Mouse (Mus musculus) neural tube, embryonic 14.5 days (tissue): ENCODE measurements around the gene Zfp3. TPM values are rescaled to one million over a fixed set of nuclear protein-coding genes. Genes with fewer than 3 reads are reported as not detected.

Source experiments
- ATAC-seq: fragments of 200-750 bp; cut with Nextera tagmentation; 2 replicates; pipeline ENCODE4 v1.8.0; 2017; ENCODE audit warnings: low read depth, mild to moderate bottlenecking, moderate TSS enrichment, moderate library complexity
- H3K27ac ChIP-seq: fragments of 300-500 bp; sonication (generic); 2 replicates; pipeline ENCODE4 v1.5.1; 2014; ENCODE audit warnings: low read depth, mild to moderate bottlenecking, control low read depth, low read length, moderate library complexity, mixed read lengths
- H3K27me3 ChIP-seq: fragments of 300-500 bp; sonication (generic); 2 replicates; pipeline ENCODE4 v1.6.1; 2014; ENCODE audit warnings: low read length; ENCODE audit not compliant: control insufficient read depth, insufficient read depth
- H3K36me3 ChIP-seq: fragments of 300-500 bp; sonication (generic); 2 replicates; pipeline ENCODE4 v1.6.1; 2014; ENCODE audit warnings: low read length, mixed read lengths; ENCODE audit not compliant: control insufficient read depth, insufficient read depth
- H3K4me1 ChIP-seq: fragments of 300-500 bp; sonication (generic); 2 replicates; pipeline ENCODE4 v1.6.1; 2014; ENCODE audit warnings: low read length; ENCODE audit not compliant: control insufficient read depth, insufficient read depth
- H3K4me2 ChIP-seq: fragments of 300-500 bp; sonication (generic); 2 replicates; pipeline ENCODE4 v1.6.1; 2014; ENCODE audit warnings: mild to moderate bottlenecking, low read depth, low read length, control low read depth
- H3K4me3 ChIP-seq: fragments of 300-500 bp; sonication (generic); 2 replicates; pipeline ENCODE4 v1.5.1; 2014; ENCODE audit warnings: low read depth, low read length, control low read depth, mixed read lengths
- H3K9ac ChIP-seq: fragments of 300-500 bp; sonication (generic); replicated peaks from 2 replicates; pipeline ENCODE4 v1.6.1; 2014; ENCODE audit warnings: low read depth, mild to moderate bottlenecking, control low read depth, low read length, mixed read lengths
- H3K9me3 ChIP-seq: fragments of 300-500 bp; sonication (generic); 2 replicates; pipeline ENCODE4 v1.6.1; 2016; ENCODE audit warnings: low read length; ENCODE audit not compliant: control insufficient read depth
- WGBS: fragments of 180-500 bp; shearing (Covaris S2); extraction: QIAGEN DNeasy Blood & Tissue Kit; methylation state at CpG from one replicate; pipeline ENCODE4 v1.1.7; 2014; 5-methylcytosine and 5-hydroxymethylcytosine counted together
- polyA plus RNA-seq: library from polyadenylated mRNA; unstranded; fragments of >200 nt; fragmentation: Nextera tagmentation; extraction: Ambion mirVana; gene quantifications from 2 replicates; pipeline ENCODE4 v1.2.1, GENCODE M21; 2014

Zfp3 gene
- 16.3 and 19.8 TPM in 2 replicates for polyA plus RNA-seq

DNA sequence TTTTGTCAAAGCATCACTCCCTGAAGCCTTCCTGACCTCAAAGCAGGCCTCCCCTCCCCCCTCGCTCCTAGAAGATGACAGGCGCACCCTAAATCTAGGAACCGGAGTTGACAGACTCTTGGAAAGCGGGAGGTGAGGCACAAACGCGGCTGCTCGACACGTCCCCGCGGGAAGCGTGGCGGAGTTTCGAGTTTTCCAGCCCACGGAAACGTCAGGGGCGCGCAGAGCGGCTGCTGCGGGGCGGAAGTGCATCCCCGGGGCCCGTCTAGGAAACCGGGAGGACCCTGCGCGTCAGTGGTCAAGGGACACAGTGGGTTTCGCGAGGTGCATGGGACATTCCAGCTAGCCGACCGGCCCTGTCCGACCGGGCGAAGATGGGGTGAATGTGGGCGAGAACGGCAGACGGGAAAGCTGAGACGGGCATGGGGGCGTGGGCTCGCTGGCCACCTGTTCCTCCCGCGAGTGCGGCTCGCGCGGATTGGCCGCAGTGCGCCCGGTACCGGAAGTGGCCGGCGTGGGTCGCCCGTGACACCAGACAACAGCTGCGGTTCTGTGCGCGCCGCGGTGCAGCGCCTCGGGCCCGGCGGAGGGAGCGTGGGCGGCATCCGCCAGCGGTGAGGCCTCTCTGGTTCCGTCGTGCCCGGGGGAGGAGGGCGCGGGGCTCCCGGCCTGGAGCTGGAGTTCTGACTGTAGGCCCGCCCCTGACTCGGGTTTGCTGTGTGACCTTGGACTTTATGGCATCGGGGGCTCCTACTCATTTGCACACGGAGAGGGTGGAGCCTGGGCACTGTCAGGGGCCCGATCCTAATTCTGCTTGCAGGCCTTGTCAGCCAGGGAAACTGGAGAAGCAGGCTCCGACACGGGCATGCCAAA is at the start of gene Zfp3:
TSS of gene Zfp3 (plus strand) at position 274 of the 873 bp plus-strand sequence.
- under 1% methylated on average over 69 of the region's 78 CpGs for WGBS
- ATAC-seq, result peak; percentile 95
- H3K4me1 ChIP-seq, result peaks cover 7% of the 10 kb centered on the region; the same call in 1 of the 2 replicates
- peak within 1 kb of the TSS; percentile 78 for H3K9ac ChIP-seq
- H3K4me3 ChIP-seq, result peak within 1 kb of the TSS; percentile 75
- H3K9me3 ChIP-seq, result no peaks in the 10 kb centered on the region
- peaks cover 8% of the 10 kb centered on the region for H3K36me3 ChIP-seq
- peak within 1 kb of the TSS; percentile 78 for H3K27ac ChIP-seq
- no peaks in the 10 kb centered on the region for H3K27me3 ChIP-seq
- peak within 1 kb of the TSS; percentile 77 for H3K4me2 ChIP-seq

DNA sequence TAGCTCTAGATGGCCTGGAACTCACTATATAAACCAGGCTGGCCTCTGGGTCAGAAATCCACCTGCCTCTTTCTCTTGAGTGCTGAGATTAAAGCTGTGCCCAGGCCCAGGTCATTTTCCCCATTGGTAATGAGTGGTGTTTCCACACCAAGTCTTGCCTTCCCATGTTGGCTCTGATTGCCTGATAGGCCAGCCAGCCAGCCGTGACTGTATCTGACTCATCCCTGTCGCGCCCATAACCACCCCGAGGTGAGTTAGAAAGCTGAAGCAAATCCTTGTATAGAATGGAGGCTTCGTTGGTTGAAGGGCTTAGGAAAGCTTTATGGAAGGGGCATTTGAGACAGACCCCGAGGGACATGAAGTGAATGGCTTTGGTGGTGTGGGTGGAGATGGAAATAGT is 48.2 kb upstream of the Zfp3 start:
- no peaks in the 10 kb centered on the region for H3K27me3 ChIP-seq
- peaks cover 25% of the 10 kb centered on the region for H3K36me3 ChIP-seq
- H3K4me1 ChIP-seq, result no peaks in the 10 kb centered on the region
- H3K9ac ChIP-seq, result no peak overlapping the region
- no peak overlapping the region for H3K27ac ChIP-seq
- no peak for ATAC-seq
- no peak overlapping the region for H3K4me3 ChIP-seq
- no peak overlapping the region for H3K4me2 ChIP-seq
- no peaks in the 10 kb centered on the region for H3K9me3 ChIP-seq
- 93% methylated on average over 6 of the region's 6 CpGs for whole genome bisulfite sequencing

DNA sequence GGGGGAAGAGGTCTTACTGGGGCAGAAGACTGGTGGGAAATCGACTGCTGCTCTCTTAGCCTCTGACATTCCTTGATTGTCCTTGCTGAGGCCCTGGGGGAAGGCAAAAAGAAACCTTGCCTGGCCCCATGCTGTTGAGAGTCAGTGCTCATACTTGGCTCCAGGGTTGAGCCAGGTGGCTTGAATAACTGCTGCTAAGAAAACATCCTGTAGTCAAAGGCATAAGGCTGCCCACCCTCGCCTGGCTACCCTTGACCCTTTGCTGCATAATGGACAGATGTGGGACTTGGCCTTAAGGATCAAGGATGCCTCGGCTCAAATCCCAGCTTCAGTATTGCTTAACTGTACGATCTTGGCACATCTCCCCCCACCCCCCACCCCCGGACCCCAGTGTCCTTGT is 45.5 kb upstream of the Zfp3 start:
- Histone ChIP-seq H3K9me3 (no peaks in the 10 kb centered on the region), H3K36me3 (peaks cover 24% of the 10 kb centered on the region), H3K4me2 (no peak overlapping the region), H3K27me3 (no peaks in the 10 kb centered on the region), H3K4me3 (no peak overlapping the region), H3K4me1 (no peaks in the 10 kb centered on the region), H3K9ac (no peak overlapping the region), H3K27ac (no peak overlapping the region)
- no peak for ATAC-seq
- 86% methylated on average over 5 of the region's 5 CpGs for WGBS

DNA sequence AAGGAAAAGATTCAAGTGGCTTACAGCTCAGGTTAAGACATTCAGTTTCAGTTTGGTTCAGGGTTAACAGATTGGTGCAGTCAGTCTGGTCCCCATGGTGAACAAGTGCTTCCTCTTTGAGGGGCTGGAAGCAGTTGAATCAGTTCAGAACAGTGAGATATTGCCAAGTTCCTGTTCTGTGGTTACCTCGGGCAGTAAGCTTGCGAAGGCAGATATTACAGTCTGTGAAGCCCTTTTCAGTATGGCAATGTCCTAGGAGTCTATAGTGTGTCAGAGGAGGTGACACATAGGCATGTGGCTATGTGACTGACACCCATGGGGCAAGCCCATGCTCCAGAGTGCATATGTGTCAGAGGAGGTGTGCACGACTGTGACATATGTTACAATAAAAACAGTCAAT is 43.4 kb upstream of the Zfp3 start:
- H3K9me3 ChIP-seq, result no peaks in the 10 kb centered on the region
- H3K27me3 ChIP-seq, result no peaks in the 10 kb centered on the region
- no peak overlapping the region for H3K9ac ChIP-seq
- peaks cover 39% of the 10 kb centered on the region for H3K36me3 ChIP-seq
- no peak overlapping the region for H3K27ac ChIP-seq
- no peaks in the 10 kb centered on the region for H3K4me1 ChIP-seq
- 95% methylated on average over 3 of the region's 3 CpGs for WGBS
- no peak overlapping the region for H3K4me3 ChIP-seq
- no peak overlapping the region for H3K4me2 ChIP-seq
- no peak for ATAC-seq

DNA sequence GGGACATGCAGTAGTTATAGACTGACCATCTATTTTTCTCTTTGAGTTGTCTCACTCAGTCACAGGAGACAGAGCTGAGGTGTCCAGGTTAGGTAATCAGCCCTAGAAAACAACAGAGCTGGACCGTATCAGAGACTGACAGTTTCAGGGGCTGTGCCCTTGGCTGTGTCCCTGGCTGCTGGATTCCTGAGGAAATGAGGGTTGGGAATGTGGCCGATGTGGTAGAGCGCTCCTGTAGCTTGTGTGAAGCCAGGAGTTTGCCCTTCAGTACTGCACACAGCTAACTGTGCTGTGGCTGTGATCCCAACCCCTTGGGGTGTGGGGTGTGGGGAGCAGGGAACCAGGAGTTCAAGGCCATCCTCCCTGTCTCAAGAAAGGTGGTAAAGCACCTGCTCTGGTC is 42.9 kb upstream of the Zfp3 start:
- H3K36me3 ChIP-seq, result peaks cover 40% of the 10 kb centered on the region
- no peaks in the 10 kb centered on the region for H3K27me3 ChIP-seq
- no peak overlapping the region for H3K4me3 ChIP-seq
- H3K27ac ChIP-seq, result no peak overlapping the region
- H3K4me2 ChIP-seq, result no peak overlapping the region
- WGBS, result 96% methylated on average over 3 of the region's 3 CpGs
- H3K9me3 ChIP-seq, result no peaks in the 10 kb centered on the region
- H3K4me1 ChIP-seq, result no peaks in the 10 kb centered on the region
- no peak overlapping the region for H3K9ac ChIP-seq
- ATAC-seq, result no peak

DNA sequence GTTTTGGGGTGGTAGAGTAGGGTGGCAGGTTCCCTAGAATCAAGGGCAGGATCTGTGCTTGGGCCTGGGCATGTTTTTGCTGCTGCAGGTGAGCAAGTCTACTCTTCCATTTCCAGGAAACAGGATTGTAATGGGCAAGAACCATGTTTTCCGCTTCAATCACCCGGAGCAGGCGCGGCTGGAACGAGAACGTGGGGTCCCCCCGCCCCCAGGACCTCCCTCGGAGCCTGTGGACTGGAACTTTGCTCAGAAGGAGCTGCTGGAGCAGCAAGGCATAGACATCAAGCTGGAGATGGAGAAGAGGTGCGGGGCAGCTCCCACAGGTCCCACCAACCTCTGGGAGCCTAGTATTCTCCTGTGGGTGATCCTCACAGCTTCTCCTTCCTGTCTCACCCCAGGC is 39.3 kb upstream of the Zfp3 start:
- Histone ChIP-seq H3K27ac (no peak overlapping the region), H3K9me3 (no peaks in the 10 kb centered on the region), H3K4me2 (no peak overlapping the region), H3K9ac (no peak overlapping the region), H3K4me3 (no peak overlapping the region), H3K36me3 (peaks cover 51% of the 10 kb centered on the region), H3K4me1 (no peaks in the 10 kb centered on the region), H3K27me3 (no peaks in the 10 kb centered on the region)
- ATAC-seq, result no peak
- WGBS, result 96% methylated on average over 9 of the region's 9 CpGs

DNA sequence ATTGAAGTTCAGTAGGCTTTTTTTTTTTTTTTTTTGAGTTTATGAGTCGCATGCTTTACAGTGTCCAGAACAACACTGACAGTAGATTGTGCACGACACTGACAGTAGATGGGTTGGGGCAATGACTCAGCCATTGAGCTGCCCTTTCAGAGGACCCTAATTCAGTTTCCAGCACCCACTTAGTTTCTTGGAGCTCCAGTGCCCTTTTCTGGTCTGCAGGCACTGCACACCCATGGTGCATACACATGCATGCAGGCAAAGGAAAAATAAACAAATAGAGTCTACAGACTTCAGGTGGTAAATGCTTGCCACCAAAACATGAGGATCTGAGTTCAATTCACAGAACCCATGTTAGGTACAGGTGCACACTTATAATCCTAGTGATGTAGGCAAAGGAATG is 37.4 kb upstream of the Zfp3 start:
- Histone ChIP-seq H3K36me3 (peaks cover 38% of the 10 kb centered on the region), H3K4me2 (no peak overlapping the region), H3K4me1 (no peaks in the 10 kb centered on the region), H3K9me3 (no peaks in the 10 kb centered on the region), H3K27me3 (no peaks in the 10 kb centered on the region), H3K9ac (no peak overlapping the region), H3K27ac (no peak overlapping the region), H3K4me3 (no peak overlapping the region)
- WGBS, result 92% methylated on average over 2 of the region's 2 CpGs
- no peak for ATAC-seq

DNA sequence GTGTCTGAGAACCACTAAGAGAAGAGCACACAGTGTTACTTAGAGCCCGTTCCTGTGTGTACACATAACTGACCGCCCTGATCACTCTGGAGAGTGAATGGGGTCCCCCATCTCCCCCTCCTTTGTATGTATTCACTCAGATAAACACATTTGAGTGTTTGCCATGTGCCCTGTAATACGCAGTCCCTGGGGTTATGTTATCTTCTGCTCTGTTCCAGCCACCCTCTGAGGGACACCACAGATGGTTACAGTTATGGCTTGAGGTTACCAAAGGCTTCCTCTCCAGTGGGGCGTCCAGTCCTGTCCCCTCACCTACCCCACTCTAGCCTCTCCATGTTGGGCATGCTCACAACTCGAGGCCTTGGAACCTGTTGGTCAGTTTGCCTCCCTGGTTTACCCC is 36.6 kb upstream of the Zfp3 start:
- no peaks in the 10 kb centered on the region for H3K4me1 ChIP-seq
- no peak for ATAC-seq
- WGBS, result 92% methylated on average over 5 of the region's 5 CpGs
- H3K27ac ChIP-seq, result no peak overlapping the region
- no peak overlapping the region for H3K4me2 ChIP-seq
- H3K4me3 ChIP-seq, result no peak overlapping the region
- no peaks in the 10 kb centered on the region for H3K27me3 ChIP-seq
- H3K36me3 ChIP-seq, result peaks cover 38% of the 10 kb centered on the region
- H3K9me3 ChIP-seq, result no peaks in the 10 kb centered on the region
- no peak overlapping the region for H3K9ac ChIP-seq

DNA sequence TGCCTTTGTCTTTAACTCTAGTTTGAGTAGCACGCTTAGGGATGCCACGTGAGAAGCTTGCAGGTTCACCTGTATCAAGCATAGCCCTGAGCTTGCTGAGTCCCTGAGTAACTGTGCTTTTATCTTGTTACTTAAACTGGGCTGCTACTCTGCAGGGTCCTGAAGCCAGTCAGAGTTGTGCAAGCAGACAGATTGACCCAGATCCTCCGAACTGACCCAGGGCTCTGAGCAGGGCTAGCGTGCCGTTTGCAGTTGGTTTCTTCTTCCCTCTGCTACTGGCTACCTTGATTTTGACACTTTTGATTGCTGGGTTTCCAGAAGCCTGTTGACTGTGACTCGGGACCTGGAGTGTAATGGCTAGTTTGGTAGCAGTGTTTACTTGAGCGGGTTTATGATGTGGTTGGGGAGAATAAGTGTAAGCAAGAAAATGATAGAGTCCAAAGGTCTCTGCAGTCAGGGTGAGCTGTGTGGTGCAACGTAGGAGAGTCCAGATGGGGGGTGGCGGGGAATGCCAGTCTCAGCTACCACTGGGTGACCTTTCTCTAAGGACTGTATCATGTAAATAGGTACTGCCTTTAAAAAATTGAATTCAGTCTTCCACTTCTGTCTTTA is 33.5 kb upstream of the Zfp3 start:
- H3K9ac ChIP-seq, result no peak overlapping the region
- no peaks in the 10 kb centered on the region for H3K27me3 ChIP-seq
- no peak overlapping the region; the same call in 1 of the 2 replicates for H3K27ac ChIP-seq
- no peak overlapping the region for H3K4me2 ChIP-seq
- ATAC-seq, result no peak
- H3K9me3 ChIP-seq, result no peaks in the 10 kb centered on the region
- no peaks in the 10 kb centered on the region for H3K4me1 ChIP-seq
- H3K4me3 ChIP-seq, result no peak overlapping the region
- H3K36me3 ChIP-seq, result peaks cover 24% of the 10 kb centered on the region
- 86% methylated on average over 9 of the region's 9 CpGs for WGBS
